Mouse (Mus musculus): ENCODE measurements around the gene Ptprd. TPM values are rescaled to one million over a fixed set of nuclear protein-coding genes. Genes with fewer than 3 reads are reported as not detected.
"Not testable (repeated sequence)": the region's sequence is repeated elsewhere in the genome, so short reads cannot be mapped to it uniquely, and the experiment has no call there.

Ptprd gene
- total RNA-seq, 2 experiments from 2014 or later = 3.8 to 7.1 TPM

GRCm38 (mm10) chr4:76448678-76449465 is 1762.9 kb downstream of the Ptprd start:
- no peak for DNase-seq

GRCm38 (mm10) chr4:76447396-76447795 is 1764.4 kb downstream of the Ptprd start:
- no peak for DNase-seq

GRCm38 (mm10) chr4:76444778-76445177 is 1767.0 kb downstream of the Ptprd start:
- DNase-seq = no peak

GRCm38 (mm10) chr4:76443553-76443952 is 1768.2 kb downstream of the Ptprd start:
- no peak for DNase-seq

- DNase-seq = no peak
Measured at GRCm38 (mm10) chr4:76440791-76441364, 1770.9 kb downstream of the Ptprd start.

GRCm38 (mm10) chr4:76438496-76439079 is 1773.2 kb downstream of the Ptprd start:
- no peak for DNase-seq

- DNase-seq = no peak
Measured at GRCm38 (mm10) chr4:76438068-76438467, 1773.7 kb downstream of the Ptprd start.

GRCm38 (mm10) chr4:76435920-76436319 is 1775.8 kb downstream of the Ptprd start:
- no peak for DNase-seq

GRCm38 (mm10) chr4:76429769-76430168 is 1782.0 kb downstream of the Ptprd start:
- DNase-seq = no peak

- DNase-seq = not testable (repeated sequence)
Measured at GRCm38 (mm10) chr4:76427036-76427435, 1784.7 kb downstream of the Ptprd start.

- no peak for DNase-seq
Measured at GRCm38 (mm10) chr4:76425230-76425575, 1786.6 kb downstream of the Ptprd start.

GRCm38 (mm10) chr4:76424324-76425229 is 1787.2 kb downstream of the Ptprd start:
- no peak for DNase-seq

- DNase-seq = no peak
Measured at GRCm38 (mm10) chr4:76422113-76422512, 1789.6 kb downstream of the Ptprd start.

- DNase-seq = no peak
Measured at GRCm38 (mm10) chr4:76419641-76420040, 1792.1 kb downstream of the Ptprd start.

- no peak for DNase-seq
Measured at GRCm38 (mm10) chr4:76417676-76418075, 1794.1 kb downstream of the Ptprd start.

- no peak for DNase-seq
Measured at GRCm38 (mm10) chr4:76415624-76416023, 1796.1 kb downstream of the Ptprd start.

- no peak for DNase-seq
Measured at GRCm38 (mm10) chr4:76414591-76414990, 1797.2 kb downstream of the Ptprd start.

- DNase-seq = no peak
Measured at GRCm38 (mm10) chr4:76410053-76410452, 1801.7 kb downstream of the Ptprd start.

GRCm38 (mm10) chr4:76409159-76409558 is 1802.6 kb downstream of the Ptprd start:
- DNase-seq = no peak

- DNase-seq = no peak
Measured at GRCm38 (mm10) chr4:76405862-76406454, 1805.8 kb downstream of the Ptprd start.

GRCm38 (mm10) chr4:76403219-76403618 is 1808.5 kb downstream of the Ptprd start:
- DNase-seq = no peak

- DNase-seq = no peak
Measured at GRCm38 (mm10) chr4:76387887-76388286, 1823.9 kb downstream of the Ptprd start.

Data from gastrocnemius, postnatal 25 days (tissue).